Mouse (Mus musculus) liver, embryonic 11.5 days (tissue): ENCODE results near the gene BC025920. TPM values are rescaled to one million over a fixed set of nuclear protein-coding genes. Genes with fewer than 3 reads are reported as not detected.

Source experiments
- ATAC-seq: fragments of 200-750 bp; cut with Nextera tagmentation; replicated peaks from 2 replicates; pipeline ENCODE4 v1.8.0; 2017; ENCODE audit warnings: moderate number of reproducible peaks, mild to moderate bottlenecking, moderate TSS enrichment, moderate library complexity; ENCODE audit not compliant: low FRiP score
- DNase-seq: peaks from one replicate; pipeline ENCODE4 v3.0.0-alpha.2; 2017; ENCODE audit warnings: low spot score
- H3K27ac ChIP-seq: fragments of 300-500 bp; sonication (generic); 2 replicates; pipeline ENCODE4 v1.5.1; 2014; ENCODE audit warnings: mild to moderate bottlenecking, low read depth, low read length, control low read depth
- H3K27me3 ChIP-seq: fragments of 300-500 bp; sonication (generic); replicated peaks from 2 replicates; pipeline ENCODE4 v1.6.1; 2014; ENCODE audit warnings: low read length, mixed read lengths; ENCODE audit not compliant: control insufficient read depth, insufficient read depth
- H3K36me3 ChIP-seq: fragments of 300-500 bp; sonication (generic); 2 replicates; pipeline ENCODE4 v1.6.1; 2014; ENCODE audit warnings: mild to moderate bottlenecking, low read length, moderate library complexity, mixed read lengths; ENCODE audit not compliant: control insufficient read depth, insufficient read depth
- H3K4me1 ChIP-seq: fragments of 300-500 bp; sonication (generic); replicated peaks from 2 replicates; pipeline ENCODE4 v1.6.1; 2014; ENCODE audit warnings: low read length, mixed read lengths; ENCODE audit not compliant: control insufficient read depth, insufficient read depth
- H3K4me2 ChIP-seq: fragments of 300-500 bp; sonication (generic); 2 replicates; pipeline ENCODE4 v1.6.1; 2014; ENCODE audit warnings: mild to moderate bottlenecking, control low read depth, moderate library complexity
- H3K4me3 ChIP-seq: fragments of 300-500 bp; sonication (generic); 2 replicates; pipeline ENCODE4 v1.5.1; 2014; ENCODE audit warnings: low read depth, low read length, control low read depth
- H3K9ac ChIP-seq: fragments of 300-500 bp; sonication (generic); 2 replicates; pipeline ENCODE4 v1.6.1; 2014; ENCODE audit warnings: low read depth, low read length, control low read depth
- H3K9me3 ChIP-seq: fragments of 300-500 bp; sonication (generic); 2 replicates; pipeline ENCODE4 v1.6.1; 2016; ENCODE audit warnings: low read length, inconsistent platforms, mixed read lengths; ENCODE audit not compliant: control insufficient read depth
- WGBS: fragments of 180-500 bp; shearing (Covaris S2); extraction: QIAGEN DNeasy Blood & Tissue Kit; methylation state at CpG from one replicate; pipeline ENCODE4 v1.1.7; 2014; 5-methylcytosine and 5-hydroxymethylcytosine counted together
- polyA plus RNA-seq: library from polyadenylated mRNA; unstranded; fragments of >200 nt; fragmentation: Nextera tagmentation; extraction: Ambion mirVana; gene quantifications from 2 replicates; pipeline ENCODE4 v1.2.1, GENCODE M21; 2014

BC025920 gene
- polyA plus RNA-seq, result 0.81 and 1.1 TPM in 2 replicates

DNA sequence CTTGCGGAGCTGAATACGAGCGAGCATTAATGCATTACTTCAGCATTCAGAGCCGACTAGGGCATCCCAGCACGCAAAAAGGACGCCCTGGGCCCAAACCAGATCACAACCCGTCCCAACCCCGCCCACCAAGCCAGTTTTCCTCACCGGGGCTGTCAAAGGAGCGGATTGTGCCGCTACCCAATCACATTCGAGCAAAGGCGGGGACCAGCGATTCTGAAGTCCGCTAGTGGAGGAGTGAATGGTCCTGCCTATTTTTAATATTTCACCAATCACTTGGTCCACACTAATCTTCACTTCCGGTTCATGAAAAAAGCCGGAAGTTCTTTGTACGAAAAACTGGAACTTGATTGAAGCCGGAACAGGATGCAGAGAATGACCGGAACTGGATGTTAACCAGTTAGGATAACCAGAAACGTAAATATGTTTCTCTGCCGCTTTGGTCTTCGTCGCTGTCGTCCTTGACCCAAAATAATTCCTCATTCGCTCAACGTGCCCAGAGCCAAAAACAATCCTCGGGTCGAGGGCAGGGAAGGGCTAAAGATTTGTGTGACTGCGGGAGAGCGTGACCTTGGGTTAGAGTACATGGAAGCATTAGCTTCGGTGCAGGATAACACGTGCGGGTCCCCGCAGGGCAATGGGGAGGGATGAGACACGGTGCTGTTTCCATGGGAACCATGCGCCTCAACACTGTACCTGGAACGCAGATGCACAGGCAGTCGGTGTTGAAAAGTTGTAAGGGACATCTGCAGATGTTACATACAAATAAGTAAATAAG is at the start of gene BC025920:
TSS of gene BC025920 (plus strand) at position 297 of the 778 bp plus-strand sequence.
- DNase-seq, result peak; percentile 88
- peak within 1 kb of the TSS; percentile 57 for H3K9ac ChIP-seq
- H3K27ac ChIP-seq, result peak within 1 kb of the TSS; percentile 90
- H3K4me2 ChIP-seq, result peak within 1 kb of the TSS; percentile 79
- H3K27me3 ChIP-seq, result no peaks in the 10 kb centered on the region
- peak within 1 kb of the TSS; percentile 55 for H3K4me3 ChIP-seq
- H3K36me3 ChIP-seq, result no peaks in the 10 kb centered on the region; the same call in 1 of the 2 replicates
- ATAC-seq, result peak; percentile 87
- H3K4me1 ChIP-seq, result peaks cover 15% of the 10 kb centered on the region
- no peaks in the 10 kb centered on the region for H3K9me3 ChIP-seq
- WGBS, result 1% methylated on average over 39 of the region's 39 CpGs

GRCm38 (mm10) chr10:81556282-81556681 is 49.8 kb upstream of the BC025920 start:
- Histone ChIP-seq H3K4me1 (peaks cover 15% of the 10 kb centered on the region), H3K4me2 (no peak overlapping the region), H3K9me3 (no peaks in the 10 kb centered on the region), H3K36me3 (no peaks in the 10 kb centered on the region), H3K27me3 (no peaks in the 10 kb centered on the region), H3K27ac (no peak overlapping the region), H3K4me3 (no peak overlapping the region), H3K9ac (no peak overlapping the region)
- ATAC-seq (no peak), DNase-seq (no peak)
- WGBS, result 66% methylated on average over 3 of the region's 3 CpGs

- no peak for DNase-seq
- ATAC-seq, result no peak
- 21% methylated on average over 1 of the region's 1 CpGs for WGBS
These were observed 48.6 kb upstream of the BC025920 start for GRCm38 (mm10) chr10:81557491-81557890.

DNA sequence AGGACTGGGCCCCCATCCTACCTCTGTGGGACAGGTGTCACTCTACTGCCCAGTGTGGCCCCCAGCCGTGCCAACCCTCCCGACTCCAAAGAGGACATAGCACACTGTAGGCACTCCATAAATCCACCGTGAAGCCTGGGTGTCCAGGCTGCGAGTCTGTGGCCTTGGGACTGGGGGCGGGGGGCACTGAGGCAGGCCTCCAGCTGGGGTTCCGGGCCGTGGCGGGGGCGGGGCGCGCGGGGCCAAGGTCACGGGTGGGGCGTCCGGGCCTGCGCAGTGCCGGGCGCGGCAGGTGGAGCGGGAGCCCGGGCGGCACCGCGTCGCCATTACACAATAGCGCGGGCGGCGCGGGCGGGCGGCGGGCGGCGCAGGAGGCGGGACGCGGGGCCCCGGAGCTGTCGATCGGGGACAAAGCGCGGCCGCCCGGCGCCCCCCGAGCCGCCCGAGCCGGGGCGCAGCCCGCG is 46.9 kb upstream of the BC025920 start, which contains the start of gene Aes:
TSS of gene Aes (plus strand) at position 326 of the 464 bp plus-strand sequence.
- H3K27ac ChIP-seq, result peak within 1 kb of the TSS; percentile 85
- DNase-seq (peak; percentile 62), ATAC-seq (peak; percentile 59)
- peak within 1 kb of the TSS; percentile 90 for H3K4me3 ChIP-seq
- H3K9ac ChIP-seq, result peak within 1 kb of the TSS; percentile 93
- no peaks in the 10 kb centered on the region for H3K9me3 ChIP-seq
- H3K36me3 ChIP-seq, result peaks cover 7% of the 10 kb centered on the region
- H3K4me1 ChIP-seq, result peaks cover 34% of the 10 kb centered on the region
- WGBS, result under 1% methylated on average over 47 of the region's 53 CpGs
- H3K4me2 ChIP-seq, result peak within 1 kb of the TSS; percentile 97
- H3K27me3 ChIP-seq, result no peaks in the 10 kb centered on the region

More at GRCm38 (mm10) chr10:81557491-81557890, 48.6 kb upstream of the BC025920 start:
- Histone ChIP-seq H3K36me3 (peaks cover 7% of the 10 kb centered on the region), H3K4me2 (no peak overlapping the region), H3K9ac (no peak overlapping the region), H3K27ac (no peak overlapping the region), H3K4me3 (no peak overlapping the region), H3K9me3 (no peaks in the 10 kb centered on the region), H3K27me3 (no peaks in the 10 kb centered on the region), H3K4me1 (peaks cover 19% of the 10 kb centered on the region)

GRCm38 (mm10) chr10:81559627-81560539 is 46.2 kb upstream of the BC025920 start:
- H3K9ac ChIP-seq, result peak overlapping the region; percentile 93
- ATAC-seq (peak; percentile 34), DNase-seq (no peak)
- H3K4me2 ChIP-seq, result peak overlapping the region; percentile 97
- peak overlapping the region; percentile 90 for H3K4me3 ChIP-seq
- H3K9me3 ChIP-seq, result no peaks in the 10 kb centered on the region
- H3K27ac ChIP-seq, result peak overlapping the region; percentile 85
- WGBS, result 1% methylated on average over 36 of the region's 36 CpGs
- H3K36me3 ChIP-seq, result peaks cover 8% of the 10 kb centered on the region
- H3K27me3 ChIP-seq, result no peaks in the 10 kb centered on the region
- peaks cover 40% of the 10 kb centered on the region for H3K4me1 ChIP-seq

DNA sequence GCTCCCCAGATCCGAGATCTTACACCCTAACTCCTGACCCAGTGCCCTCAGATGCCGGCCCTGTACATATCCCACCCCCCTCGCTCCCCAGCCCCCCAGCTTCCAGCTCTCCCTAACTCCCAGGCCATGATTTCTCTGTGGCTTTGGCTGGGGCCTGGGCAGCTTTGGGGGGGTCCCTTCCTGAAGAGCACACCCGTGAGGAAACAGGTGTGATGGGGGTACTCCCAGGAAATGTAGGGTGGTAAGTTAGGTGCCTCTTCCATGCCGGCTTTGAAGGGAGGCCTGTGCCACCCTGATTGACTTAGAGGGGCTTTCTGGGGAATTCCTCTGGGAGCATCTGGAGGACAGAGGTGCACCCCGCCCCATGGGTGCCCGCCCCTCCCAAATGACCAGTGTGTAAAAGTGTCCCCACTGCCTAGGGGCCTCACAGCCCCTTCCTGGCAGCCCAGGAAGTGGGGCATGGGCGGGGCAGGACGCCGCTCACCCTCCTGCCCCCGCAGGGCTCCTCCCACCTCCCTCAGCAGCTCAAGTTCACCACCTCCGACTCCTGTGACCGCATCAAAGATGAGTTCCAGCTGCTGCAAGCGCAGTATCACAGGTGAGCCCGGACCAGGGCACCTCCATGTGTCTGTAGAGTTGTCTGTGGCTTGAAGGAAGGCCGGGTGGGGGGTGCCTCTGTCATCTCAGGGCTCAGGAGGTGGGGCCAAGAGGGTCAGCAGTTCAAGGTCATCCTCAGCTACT is 45.2 kb upstream of the BC025920 start:
- H3K36me3 ChIP-seq, result peaks cover 18% of the 10 kb centered on the region
- H3K4me1 ChIP-seq, result peaks cover 48% of the 10 kb centered on the region
- H3K4me2 ChIP-seq, result peak overlapping the region; percentile 97
- peak; percentile 22; the same call in 1 of the 2 replicates for ATAC-seq
- 6% methylated on average over 16 of the region's 16 CpGs for WGBS
- 0 out of 2 replicates have a peak, but pooled peaks cover 2% of the 10 kb centered on the region for H3K27me3 ChIP-seq
- H3K4me3 ChIP-seq, result peak overlapping the region; percentile 90
- H3K27ac ChIP-seq, result peak overlapping the region; percentile 85
- H3K9me3 ChIP-seq, result no peaks in the 10 kb centered on the region
- peak; percentile 65 for DNase-seq
- H3K9ac ChIP-seq, result peak overlapping the region; percentile 93

- H3K36me3 ChIP-seq, result peaks cover 25% of the 10 kb centered on the region
- H3K4me1 ChIP-seq, result peaks cover 51% of the 10 kb centered on the region
- no peak overlapping the region for H3K9ac ChIP-seq
- H3K27ac ChIP-seq, result no peak overlapping the region; the same call in 1 of the 2 replicates
- H3K4me3 ChIP-seq, result 0 out of 2 replicates have a peak overlapping the region, but pooled peaks have one; percentile 3
- H3K27me3 ChIP-seq, result 0 out of 2 replicates have a peak, but pooled peaks cover 2% of the 10 kb centered on the region
- ATAC-seq (no peak), DNase-seq (no peak)
- peak overlapping the region; percentile 20 for H3K4me2 ChIP-seq
- WGBS, result 78% methylated on average over 6 of the region's 6 CpGs
- no peaks in the 10 kb centered on the region for H3K9me3 ChIP-seq
These were observed 43.7 kb upstream of the BC025920 start for GRCm38 (mm10) chr10:81562411-81562810.
